Mouse (Mus musculus) gastrocnemius, adult 18-20 months (tissue): ENCODE measurements around the gene Gm38119. TPM values are rescaled to one million over a fixed set of nuclear protein-coding genes. Genes with fewer than 3 reads are reported as not detected.
"Not testable (repeated sequence)": the region's sequence is repeated elsewhere in the genome, so short reads cannot be mapped to it uniquely, and the experiment has no call there.

ENCODE experiments used
- DNase-seq: peaks from one replicate; pipeline ENCODE4 v3.0.0; 2021; ENCODE audit warnings: low spot score
- long read RNA-seq, 2 experiments: library from polyadenylated mRNA; stranded (forward); transcript quantifications; one replicate each; pipeline ENCODE4 v2.0.0; 2021
- total RNA-seq, 2 experiments: library from RNA; stranded (reverse); gene quantifications; 2 replicates each; pipeline ENCODE4 v1.2.3; 2021

The Gm38119 gene
- total RNA-seq: not detected
- long read RNA-seq, experiment 1: 0 reads
- long read RNA-seq, experiment 2: 0 reads

DNA sequence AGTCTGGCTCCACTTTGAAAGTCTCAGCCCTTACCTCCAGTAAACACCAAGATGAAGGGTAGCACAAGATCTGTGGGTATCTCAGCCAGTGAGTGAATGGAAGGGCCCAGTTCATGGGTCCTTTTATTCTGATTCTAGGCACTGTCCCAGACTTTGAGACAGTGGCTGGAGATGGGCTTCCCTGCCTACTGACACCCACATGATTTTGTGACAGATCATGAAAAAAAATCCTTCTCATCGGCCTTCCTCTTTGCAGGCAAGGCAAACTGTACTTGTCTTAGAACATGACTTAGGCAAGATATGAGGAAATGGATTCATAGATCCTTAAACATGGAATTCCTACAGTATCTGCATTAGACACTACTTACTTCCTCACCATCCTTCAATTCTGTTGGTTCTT lies at the start of gene Gm38119:
Gene Gm38119, minus strand, starts transcription at position 101 of the 400 bp plus-strand sequence.
- no peak for DNase-seq

DNA sequence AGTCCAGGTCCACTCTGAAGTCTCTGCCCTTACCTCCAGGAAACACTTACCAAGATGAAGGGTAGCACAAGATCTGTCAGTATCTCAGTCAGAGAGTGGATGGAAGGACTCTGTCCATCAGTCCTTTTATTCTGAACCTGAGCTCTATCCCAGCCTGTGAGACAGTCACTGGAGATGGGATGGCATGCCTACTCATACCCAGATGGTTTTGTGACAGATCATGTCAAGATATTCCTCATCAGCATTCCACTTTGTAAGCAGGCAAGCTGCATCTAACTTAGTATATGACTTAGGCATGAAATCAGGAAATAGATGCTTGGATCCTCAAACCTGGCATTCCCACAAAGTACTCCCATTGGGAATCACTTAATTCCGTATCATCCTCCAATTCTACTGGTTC lies 39.9 kb upstream of the Gm38119 start, which contains the start of gene Lce1i:
Gene Lce1i, minus strand, starts transcription at position 101 of the 400 bp plus-strand sequence.
- DNase-seq: no peak

GRCm38 (mm10) chr3:92771573-92771972 lies 32.7 kb upstream of the Gm38119 start:
- no peak for DNase-seq

GRCm38 (mm10) chr3:92764965-92765364 lies 26.1 kb upstream of the Gm38119 start, which contains the start of gene Lce1h:
Gene Lce1h (minus strand): TSS chr3:92765065.
- no peak for DNase-seq

- no peak for DNase-seq
These were observed 14.3 kb upstream of the Gm38119 start for GRCm38 (mm10) chr3:92753197-92753596.

GRCm38 (mm10) chr3:92752238-92752637 lies 13.3 kb upstream of the Gm38119 start, which contains the start of gene Lce1g:
Gene Lce1g (minus strand): TSS chr3:92752338.
- no peak for DNase-seq

GRCm38 (mm10) chr3:92722631-92723030 lies 16.3 kb downstream of the Gm38119 start:
- DNase-seq: no peak

- no peak for DNase-seq
These were observed 18.6 kb downstream of the Gm38119 start, which contains the start of gene Lce1f for GRCm38 (mm10) chr3:92720250-92720649. Gene Lce1f (minus strand): TSS chr3:92720350.

DNA sequence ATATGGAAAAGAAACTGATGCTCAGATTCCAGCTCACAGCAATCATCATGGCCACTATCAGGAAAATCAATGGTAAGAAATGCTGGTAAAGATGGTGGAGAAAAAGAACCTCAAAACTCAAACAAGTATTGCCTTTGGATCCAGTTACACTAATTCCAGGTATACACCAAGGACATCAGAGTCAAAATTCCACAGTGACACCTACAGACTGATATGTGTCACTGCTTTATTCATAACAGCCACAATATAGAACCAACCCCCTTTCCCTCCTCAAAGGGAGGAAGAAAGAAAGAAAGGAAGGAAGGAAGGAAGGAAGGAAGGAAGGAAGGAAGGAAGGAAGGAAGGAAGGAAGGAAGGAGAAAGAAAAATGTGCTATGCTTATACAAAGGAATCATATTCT lies 23.8 kb downstream of the Gm38119 start:
- no peak for DNase-seq

DNA sequence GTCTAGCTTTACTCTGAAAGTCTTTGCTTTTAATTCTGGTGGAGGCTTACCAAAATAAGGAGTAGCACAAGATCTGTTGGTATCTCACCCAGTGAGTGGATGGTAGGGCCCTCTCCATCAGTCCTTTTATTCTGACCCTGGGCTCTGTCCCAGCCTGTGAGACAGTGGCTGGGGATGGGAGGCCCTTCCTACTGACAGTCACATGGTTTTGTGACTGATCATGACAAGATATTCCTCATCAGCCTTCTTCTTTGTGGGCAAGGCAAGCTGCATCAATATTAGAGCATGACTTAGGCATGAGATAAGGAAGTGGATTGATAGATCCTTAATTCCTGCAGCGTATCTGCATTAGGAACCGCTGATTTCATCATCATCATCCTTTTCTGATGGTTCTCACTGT lies 29.9 kb downstream of the Gm38119 start, which contains the start of gene Lce1e:
Gene Lce1e, minus strand, starts transcription at position 101 of the 400 bp plus-strand sequence.
- no peak for DNase-seq

DNA sequence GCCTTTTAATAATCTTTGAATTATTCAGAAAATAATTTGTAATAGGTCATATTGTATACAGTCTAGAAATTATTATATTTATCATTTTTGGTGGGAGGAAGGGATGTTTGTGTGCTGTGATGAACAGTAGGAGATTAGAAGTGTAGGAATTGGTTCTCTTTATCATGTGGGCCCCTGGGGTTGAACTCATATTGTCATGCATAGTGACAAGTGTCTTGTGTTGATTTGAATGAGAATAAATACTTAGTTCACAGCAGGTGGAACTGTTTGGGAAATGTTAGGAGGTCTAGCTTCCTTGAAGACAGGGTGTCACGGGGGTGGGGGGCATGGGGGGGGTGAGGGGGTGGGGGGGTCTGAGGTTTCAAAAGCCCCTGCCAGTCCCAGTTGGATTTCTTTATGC lies 44.3 kb downstream of the Gm38119 start:
- DNase-seq: no peak

DNA sequence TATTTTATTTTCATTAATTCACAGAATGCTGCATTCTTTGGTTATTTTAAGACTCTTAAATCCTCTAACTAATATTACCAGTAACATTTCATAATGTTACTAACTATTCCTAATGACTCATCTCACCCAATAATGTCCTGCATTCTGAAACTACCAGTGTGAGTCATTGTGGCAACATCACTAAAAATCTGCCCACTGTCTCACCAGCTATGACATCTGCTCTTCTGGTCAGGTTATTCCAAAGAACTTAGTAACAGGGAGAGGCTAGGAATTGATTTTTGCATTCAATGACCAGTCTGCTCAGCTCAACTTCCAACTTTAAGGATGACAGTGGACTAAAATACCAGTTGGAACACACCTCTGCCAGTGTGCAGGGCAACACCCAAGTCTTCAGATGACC lies 47.2 kb downstream of the Gm38119 start:
- DNase-seq: no peak

DNA sequence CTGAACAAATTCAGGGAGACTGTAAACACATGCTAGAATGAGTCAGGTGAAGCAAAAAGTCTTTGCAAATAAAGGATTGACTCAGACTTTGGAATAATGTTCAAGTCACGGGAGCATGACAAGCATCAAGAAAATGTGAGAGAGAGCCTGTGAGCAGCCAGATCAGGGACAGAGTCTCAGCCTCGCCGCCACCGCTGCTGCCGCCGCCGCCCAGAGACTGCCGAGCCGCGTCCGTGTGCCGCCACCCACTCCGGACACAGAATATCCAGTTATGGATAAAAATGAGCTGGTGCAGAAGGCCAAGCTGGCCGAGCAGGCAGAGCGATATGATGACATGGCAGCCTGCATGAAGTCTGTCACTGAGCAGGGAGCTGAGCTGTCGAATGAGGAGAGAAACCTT lies 49.7 kb downstream of the Gm38119 start:
- not testable (repeated sequence) for DNase-seq

Other genes with a start within 250 kb of the Gm38119 start
- not detected for gene Sprr4, start 238.6 kb downstream of the Gm38119 start, total RNA-seq
- gene 2310046K23Rik, start 204.6 kb downstream of the Gm38119 start, total RNA-seq: not detected
- gene Ivl, start 165.4 kb downstream of the Gm38119 start, total RNA-seq: not detected
- gene Smcp, start 150.1 kb downstream of the Gm38119 start, total RNA-seq: not detected
- not detected for gene 2210017I01Rik, start 131.6 kb downstream of the Gm38119 start, total RNA-seq
- not detected for gene Lce6a, start 117.4 kb downstream of the Gm38119 start, total RNA-seq
- not detected for gene Lce1a1, start 90.8 kb downstream of the Gm38119 start, total RNA-seq
- gene Lce1b, start 82.2 kb downstream of the Gm38119 start, total RNA-seq: not detected
- not detected for gene Lce1a2, start 68.8 kb downstream of the Gm38119 start, total RNA-seq
- gene Lce1c, start 59.8 kb downstream of the Gm38119 start, total RNA-seq: not detected
- gene Lce1d, start 51.9 kb downstream of the Gm38119 start, total RNA-seq: not detected
- not detected for gene Lce1e, start 30.0 kb downstream of the Gm38119 start, total RNA-seq
- gene Lce1f, start 18.7 kb downstream of the Gm38119 start, total RNA-seq: not detected
- gene Lce1g, start 13.2 kb upstream of the Gm38119 start, total RNA-seq: not detected
- gene Lce1h, start 26.0 kb upstream of the Gm38119 start, total RNA-seq: not detected
- gene Lce1i, start 39.8 kb upstream of the Gm38119 start, total RNA-seq: not detected
- gene Lce1j, start 51.4 kb upstream of the Gm38119 start, total RNA-seq: not detected
- gene Lce1k, start 68.8 kb upstream of the Gm38119 start, total RNA-seq: not detected
- gene Kprp, start 88.2 kb upstream of the Gm38119 start, total RNA-seq: not detected
- not detected for gene Lce1l, start 112.2 kb upstream of the Gm38119 start, total RNA-seq
- not detected for gene 2310050C09Rik, start 131.1 kb upstream of the Gm38119 start, total RNA-seq
- not detected for gene Lce3a, start 187.1 kb upstream of the Gm38119 start, total RNA-seq
- not detected for gene Lce3b, start 193.9 kb upstream of the Gm38119 start, total RNA-seq
- not detected for gene Lce3c, start 205.4 kb upstream of the Gm38119 start, total RNA-seq
- not detected for gene Lce3d, start 218.3 kb upstream of the Gm38119 start, total RNA-seq
- not detected for gene Lce3e, start 228.0 kb upstream of the Gm38119 start, total RNA-seq